Mouse (Mus musculus) v-Abl transformed pro-B cells (cell line): ENCODE results near the gene Nav2.

Experiments used
- in situ Hi-C, 2 experiments: fragments of 400-800 bp; cut with MboI; formaldehyde crosslinking; loops; one replicate each; pipeline ENCODE4 v1.15.1; 2025; ENCODE audit not compliant: unreplicated experiment in 2 of 2

Gene Nav2

DNA sequence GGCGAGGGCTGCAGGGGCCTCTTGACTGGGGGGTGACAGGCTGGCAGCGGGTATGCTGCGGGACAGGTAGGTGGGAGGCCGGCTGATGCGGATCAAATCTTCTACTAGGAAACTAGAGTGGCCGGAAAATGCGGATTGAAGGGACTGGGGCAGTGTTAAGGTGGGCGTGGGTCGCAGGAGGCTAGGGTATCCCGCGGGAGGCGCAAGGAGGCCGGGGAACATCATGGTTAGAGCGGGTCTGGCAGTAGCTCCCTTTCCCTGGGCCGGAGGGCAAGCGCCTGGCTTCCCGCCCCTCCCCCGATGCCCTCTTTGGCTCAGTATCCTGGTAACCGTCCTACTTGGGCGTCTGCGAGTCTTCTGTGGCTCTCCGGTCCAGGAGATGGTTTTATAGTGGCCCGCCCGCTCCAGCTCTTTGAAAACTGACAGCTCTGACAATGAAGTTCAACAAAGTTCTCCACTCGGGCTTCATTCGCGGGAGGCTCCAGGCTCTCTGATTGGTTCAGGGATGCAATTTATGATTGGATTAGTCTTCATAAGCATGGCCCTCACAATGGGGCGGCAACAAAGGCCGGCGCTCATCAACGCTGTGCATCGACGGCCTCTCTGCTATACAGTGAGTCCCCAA is 728.1 kb downstream of the Nav2 start, which contains the start of gene Dbx1:
Gene Dbx1, minus strand, starts transcription at position 359 of the 625 bp plus-strand sequence.
- in situ Hi-C loops, result no loop called here

DNA sequence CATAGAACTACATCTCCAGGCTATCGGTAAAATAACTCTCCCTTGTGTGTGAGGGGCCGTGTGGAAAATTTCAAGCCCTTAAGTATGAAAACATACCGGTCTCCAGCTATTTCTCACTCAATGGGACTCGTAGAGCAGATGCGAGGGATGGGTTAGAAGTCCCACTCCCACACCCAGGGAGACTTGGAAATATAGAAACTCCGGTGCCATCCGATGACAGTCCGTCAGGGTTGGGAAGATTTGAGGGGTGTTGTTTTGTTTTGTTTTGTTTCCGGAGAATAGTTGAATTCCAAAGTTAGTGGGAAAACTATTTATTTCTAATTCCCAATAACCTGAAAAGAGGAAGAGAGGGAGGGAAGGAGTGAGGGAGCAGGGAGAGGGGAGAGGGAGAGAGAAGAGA is 728.8 kb downstream of the Nav2 start:
- in situ Hi-C loops, result no loop called here

DNA sequence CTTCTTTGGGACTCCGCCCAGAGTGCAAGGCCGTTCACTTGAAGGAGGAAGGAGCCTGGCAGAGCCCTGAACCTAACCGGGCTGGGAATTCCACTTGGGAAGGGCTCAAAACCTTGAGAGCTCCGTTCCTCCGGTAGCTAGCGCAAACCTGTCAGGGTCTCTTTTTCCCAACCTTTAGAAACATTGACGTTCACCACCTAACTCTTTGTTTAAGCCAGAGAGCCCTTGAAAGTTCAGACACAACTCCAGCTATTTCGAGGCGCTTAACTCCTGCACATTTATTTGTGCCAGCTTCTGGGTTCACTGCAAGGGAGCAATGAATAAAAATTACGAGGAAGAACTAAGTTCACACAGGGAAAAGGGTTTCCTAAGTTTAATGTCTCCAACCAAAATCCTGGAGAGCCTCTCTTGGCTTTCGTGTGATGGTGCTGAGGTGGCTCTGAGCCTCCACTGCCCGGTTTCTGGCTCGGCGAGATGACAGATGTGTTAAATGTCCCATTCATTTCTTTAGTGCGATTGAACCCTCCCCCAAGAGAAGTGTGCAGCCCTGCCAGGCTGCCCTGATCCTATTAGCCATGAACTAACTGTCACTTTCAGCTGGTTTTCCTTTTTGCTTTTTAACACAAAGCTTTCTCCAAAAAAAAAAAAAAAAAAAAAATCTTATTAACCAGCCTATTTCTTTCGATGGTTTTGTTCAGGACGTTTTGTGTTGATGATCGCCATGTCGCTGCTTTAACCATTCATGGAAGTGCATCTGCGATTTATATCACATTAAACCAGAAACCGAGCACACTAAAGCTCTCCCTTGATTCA is 729.5 kb downstream of the Nav2 start:
- in situ Hi-C loops, result no loop called here

GRCm38 (mm10) chr7:49638941-49639776 is 730.6 kb downstream of the Nav2 start:
- in situ Hi-C loops, result no loop called here

DNA sequence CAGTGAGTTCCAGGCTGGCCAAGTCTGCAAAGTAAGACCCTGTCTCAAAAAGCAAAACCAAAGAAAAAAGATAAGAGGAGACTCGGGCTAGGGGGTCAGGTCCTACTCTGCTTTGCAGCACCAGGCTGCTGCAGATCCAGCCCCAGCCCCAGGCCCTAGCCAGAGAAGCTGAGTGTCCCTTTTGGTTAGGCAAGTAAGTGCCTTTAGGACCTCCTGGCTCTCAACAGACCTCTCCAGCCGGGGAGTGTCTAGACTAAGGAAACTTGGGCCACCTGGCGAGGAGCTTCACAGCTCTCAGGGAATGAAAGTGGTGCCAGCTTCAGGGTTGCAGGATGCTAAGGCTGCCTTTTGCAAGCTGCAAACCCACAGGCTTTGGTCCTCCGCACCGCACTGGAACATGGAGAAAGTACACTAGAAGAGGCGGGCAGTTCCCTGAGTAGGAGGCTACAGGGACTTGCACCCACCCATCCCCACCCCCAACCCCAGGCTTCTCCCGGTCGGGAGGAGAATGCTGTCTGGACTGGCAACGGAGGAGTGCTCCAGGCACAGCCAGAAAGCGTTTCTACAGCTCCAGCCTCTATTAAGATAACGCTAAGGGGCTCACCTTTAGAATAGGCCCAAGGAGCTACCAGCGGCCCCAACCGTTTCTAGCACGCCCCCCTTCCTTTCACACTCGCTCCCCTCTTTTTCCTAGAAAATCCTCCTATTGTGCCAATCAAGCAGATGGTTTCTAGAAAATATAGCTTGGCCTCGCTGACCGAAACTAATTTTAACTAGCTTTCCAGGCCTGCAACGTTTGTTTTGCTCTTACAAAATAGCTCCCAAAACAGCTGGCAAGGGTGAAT is 731.6 kb downstream of the Nav2 start:
- in situ Hi-C loops, result no loop called here

DNA sequence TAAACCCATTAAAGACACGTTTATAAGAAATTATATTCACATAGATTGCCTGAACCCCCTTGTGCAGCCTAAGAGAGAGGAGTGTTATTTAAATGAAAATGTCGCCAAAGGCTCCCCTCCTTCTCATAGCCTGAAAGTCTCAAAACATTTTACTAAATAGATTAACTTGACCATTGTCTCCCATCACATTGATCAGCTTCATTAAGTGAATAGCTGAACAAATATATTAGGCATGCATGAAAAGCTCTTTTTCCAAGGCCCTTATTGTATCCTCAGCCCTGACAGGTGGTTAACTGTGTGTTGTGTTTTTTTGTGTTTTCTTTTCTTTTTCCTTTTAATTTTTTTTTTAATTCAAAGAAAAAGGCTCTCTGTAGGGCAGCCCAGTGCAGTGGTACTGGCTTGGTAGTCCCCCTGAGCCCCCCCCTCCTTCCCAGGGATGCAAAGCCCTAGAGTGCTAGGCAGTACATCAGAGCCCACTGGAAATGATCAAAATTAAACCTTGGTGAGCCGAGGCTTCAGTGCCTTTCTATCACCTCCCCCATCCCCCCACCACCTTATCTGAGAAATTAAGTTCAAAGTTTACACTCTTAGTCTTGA is 732.3 kb downstream of the Nav2 start:
- in situ Hi-C loops, result no loop called here
